Mouse (Mus musculus): ENCODE measurements around the gene Plxna4.

DNA sequence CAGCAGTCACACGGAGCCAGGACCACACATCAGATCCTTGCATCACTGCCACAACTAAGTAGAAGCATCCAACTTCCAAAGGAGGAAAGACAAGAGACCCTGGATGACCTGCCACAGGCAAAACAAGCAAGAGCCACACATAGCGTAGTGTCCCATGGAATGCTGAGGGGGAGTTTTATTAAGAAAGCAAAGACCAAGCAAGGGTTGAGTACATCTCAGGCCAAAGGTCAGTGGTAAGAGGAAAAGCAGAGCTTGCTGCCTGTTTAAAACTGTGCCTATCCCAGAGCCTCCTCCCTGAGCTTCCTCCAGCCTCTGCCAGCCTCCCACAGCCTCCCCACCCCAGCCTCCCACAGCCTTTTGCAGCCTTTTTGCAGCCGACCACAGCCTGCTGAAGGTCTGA lies 100.9 kb downstream of the Plxna4 start:
- TF ChIP-seq CTCF (IDR thresholded peaks at IDR 0.05; ENCODE audit: borderline replicate concordance, insufficient read depth, low read length) = no peak
- TF ChIP-seq POLR2A (IDR thresholded peaks at IDR 0.05; ENCODE audit: low read depth, low read length) = no peak
